Mouse (Mus musculus) adipose tissue, adult 10 weeks (tissue): ENCODE measurements around the gene Arl5c. TPM values are rescaled to one million over a fixed set of nuclear protein-coding genes. Genes with fewer than 3 reads are reported as not detected.

Experiments
- polyA plus RNA-seq: library from polyadenylated mRNA; stranded (reverse); fragments of 350-450 nt; fragmentation: Illumina TruSeq; extraction: RNeasy Lipid Tissue Mini Kit (QIAGEN cat#74804); gene quantifications from one replicate; pipeline ENCODE4 v1.2.3, GENCODE M21; 2014; ENCODE audit warnings: low read depth, low replicate concordance

The Arl5c gene
- 2.7 TPM for polyA plus RNA-seq

DNA sequence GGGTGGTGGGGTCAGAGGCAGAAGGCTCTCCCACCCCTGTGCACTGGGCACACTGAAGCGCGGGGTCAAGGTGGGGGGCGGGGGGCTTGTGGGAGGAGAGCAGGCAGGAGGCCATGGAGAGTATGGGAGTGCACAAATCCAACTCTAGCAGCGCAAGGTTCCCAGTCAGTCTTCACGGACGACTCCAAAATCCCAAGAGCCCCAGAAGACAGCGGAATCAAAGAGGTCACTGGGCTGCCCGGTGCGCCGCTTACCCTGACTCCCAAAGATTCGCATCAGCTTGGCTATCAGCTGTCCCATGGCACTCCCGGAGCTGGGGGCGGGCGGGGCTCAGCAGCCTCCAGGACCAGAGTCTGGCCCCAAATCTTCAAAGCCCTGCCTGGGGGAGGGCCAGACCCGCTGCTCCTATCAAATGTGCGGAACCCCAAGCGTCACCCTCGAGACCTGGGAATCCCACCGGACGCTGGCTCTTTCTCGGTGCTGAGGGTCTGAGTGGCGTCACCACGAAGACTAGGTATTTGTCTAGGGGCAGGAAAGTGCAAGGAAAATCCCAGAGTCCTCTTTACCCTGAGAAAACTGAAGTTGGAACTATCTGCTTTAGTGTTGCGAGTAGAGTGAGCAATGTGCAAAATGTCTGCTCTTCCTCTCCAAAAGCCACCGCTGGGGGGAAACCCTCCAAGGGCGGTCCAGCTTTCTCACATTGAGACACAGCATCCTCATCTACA is at the start of gene Arl5c:
Arl5c (minus strand) TSS at position 618 of the 725 bp plus-strand sequence.

DNA sequence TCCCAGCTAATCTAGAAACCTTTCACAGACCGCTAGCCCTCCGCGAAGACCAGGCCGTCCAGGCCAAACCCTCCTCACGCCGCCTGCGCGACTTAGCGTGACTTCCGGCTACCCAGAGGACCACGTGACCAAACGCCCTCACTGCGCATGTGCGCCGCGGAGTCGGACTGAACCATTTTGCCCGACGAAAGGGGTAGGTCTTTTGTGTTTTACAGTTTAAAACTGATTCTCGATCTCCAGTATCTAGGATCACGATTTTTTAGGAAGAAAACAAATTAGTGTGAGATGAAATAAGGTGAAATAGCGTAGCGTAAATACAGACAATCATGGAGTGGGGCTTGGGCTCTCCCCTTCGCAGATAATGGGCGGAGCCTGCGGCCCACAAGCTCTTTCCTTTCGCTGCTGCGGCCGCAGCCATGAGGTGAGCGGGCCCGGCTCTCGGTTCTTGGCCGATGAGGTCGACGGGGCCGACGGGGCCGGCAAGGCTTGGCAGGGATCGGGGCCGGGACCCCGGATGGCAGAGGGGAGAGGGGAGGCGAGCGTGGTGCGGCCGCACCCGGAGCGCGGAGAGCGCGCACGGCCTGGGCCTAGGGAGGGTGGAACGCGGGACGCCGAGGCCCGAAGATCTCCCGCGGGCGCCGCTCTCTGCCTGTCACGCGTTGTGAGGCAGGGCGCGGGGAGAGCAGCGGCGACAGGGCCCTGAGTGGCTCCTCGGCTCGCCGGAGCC is 30.8 kb upstream of the Arl5c start, which contains the start of gene Rpl19:
Rpl19 (plus strand) TSS at position 141 of the 727 bp plus-strand sequence.

DNA sequence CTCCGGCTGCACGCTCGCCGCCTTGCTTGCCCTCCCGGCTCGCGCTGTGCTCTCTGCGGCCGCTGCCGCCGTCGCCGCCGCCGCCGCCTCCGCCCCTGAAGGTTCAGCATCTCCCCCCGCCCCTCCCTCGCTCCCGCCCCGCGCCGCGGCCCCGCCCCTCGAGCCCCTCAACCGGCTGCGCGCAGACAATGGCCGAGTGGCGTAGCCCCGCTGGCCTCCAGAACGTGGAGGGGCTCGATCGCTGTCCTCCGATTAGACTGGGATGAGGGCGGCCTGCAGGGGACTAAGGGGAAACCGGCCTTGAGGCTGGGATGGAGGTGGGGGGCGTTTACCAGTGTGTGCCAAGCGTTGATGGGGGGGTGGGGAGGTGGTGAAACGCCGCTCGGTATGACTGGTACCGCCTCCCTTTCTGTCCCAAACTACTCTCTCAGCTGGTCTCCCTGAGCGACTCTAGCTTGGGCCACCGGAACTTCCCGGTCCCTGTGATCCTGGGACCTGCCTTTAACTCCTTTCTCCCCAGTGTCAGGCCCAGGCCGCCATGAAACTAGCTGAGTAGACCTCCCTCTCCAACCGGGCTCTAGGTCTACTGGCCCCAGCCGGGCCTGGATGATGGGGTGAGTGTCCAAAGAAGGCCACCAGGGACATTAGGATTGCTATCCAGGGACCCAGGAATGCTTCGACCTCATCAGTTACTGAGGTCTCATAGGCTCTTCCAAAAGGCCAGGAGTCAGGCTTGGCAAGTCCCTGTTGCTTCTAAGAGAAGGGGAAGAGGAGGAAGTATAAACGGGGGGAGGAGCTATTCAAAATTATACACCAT is 26.8 kb upstream of the Arl5c start, which contains the start of gene Cacnb1:
Cacnb1 (minus strand) TSS at position 480 of the 817 bp plus-strand sequence.

DNA sequence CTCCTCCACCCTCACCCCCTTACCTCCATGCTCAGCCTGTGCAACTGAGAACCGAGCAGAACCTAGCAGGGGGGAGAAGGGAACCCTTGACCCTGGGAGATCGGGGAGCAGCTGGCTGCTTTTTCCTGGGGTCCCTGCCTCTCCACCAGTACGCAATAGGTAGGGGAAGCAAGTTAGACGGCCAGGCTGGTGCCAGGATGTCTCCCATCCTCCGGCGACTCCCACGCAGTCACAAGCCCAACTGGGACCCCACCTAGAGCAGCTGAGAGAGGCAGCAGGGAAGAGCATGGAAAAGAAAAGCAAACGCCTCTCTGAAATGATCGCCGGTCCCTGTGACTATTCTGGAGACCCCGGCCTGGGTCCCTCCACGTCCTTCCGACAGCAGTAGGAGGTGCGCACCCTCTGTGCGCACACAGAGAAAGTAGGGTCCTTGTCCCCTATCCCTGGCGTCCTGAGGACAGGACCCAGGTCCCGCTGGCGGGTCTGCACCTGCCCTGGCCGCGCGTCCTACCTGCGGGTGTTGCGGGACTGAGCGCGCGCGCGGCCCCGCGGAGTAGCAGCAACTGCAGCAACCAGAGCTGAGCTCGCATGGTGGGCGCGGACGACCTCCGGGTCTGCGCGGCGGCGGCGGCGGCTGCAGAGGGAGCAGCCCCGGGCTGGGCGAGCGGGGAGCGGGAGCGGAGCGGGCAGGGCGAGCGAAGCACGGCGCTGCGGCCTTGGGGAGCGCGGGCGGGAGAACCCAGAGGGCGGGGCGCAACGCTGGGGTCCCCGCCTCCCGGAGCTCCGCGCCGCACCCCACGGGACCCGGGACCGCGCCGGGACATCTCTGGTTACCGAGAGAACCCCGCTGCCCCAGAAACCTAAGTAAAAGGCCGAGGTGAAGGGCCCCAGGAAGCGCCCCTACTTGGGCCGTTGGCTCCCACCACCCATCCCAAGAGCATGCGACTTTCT is 10.0 kb downstream of the Arl5c start, which contains the start of gene Plxdc1:
Plxdc1 (minus strand) TSS at position 718 of the 951 bp plus-strand sequence.

Other genes starting within 250 kb of the Arl5c start
- gene Cwc25, start 229.6 kb downstream of the Arl5c start, polyA plus RNA-seq: 12.4 TPM
- 1.6 TPM for gene 1700001P01Rik, start 220.3 kb downstream of the Arl5c start, polyA plus RNA-seq
- 980 TPM for gene Rpl23, start 213.7 kb downstream of the Arl5c start, polyA plus RNA-seq
- 107 TPM for gene Lasp1, start 197.2 kb downstream of the Arl5c start, polyA plus RNA-seq
- gene B230217C12Rik, start 155.4 kb downstream of the Arl5c start, polyA plus RNA-seq: 2.3 TPM
- gene Fbxo47, start 112.0 kb downstream of the Arl5c start, polyA plus RNA-seq: 0.99 TPM
- gene Plxdc1, start 9.7 kb downstream of the Arl5c start, polyA plus RNA-seq: 9.1 TPM
- gene Cacnb1, start 26.9 kb upstream of the Arl5c start, polyA plus RNA-seq: 8.8 TPM
- gene Rpl19, start 30.5 kb upstream of the Arl5c start, polyA plus RNA-seq: 1,932 TPM
- gene Stac2, start 57.3 kb upstream of the Arl5c start, polyA plus RNA-seq: 4.1 TPM
- gene Fbxl20, start 154.2 kb upstream of the Arl5c start, polyA plus RNA-seq: 23.9 TPM
- gene Med1, start 197.1 kb upstream of the Arl5c start, polyA plus RNA-seq: 14.9 TPM
- 16.7 TPM for gene Cdk12, start 206.9 kb upstream of the Arl5c start, polyA plus RNA-seq